Mouse (Mus musculus) lung, embryonic 14.5 days (tissue): ENCODE measurements at regions not wholly inside any gene's neighbourhood (a gene's known extent, or its start where the extent isn't known, plus 50 kb on each side); places are given as distances from the start of the nearest gene placed in this dataset.

Experiments
- ATAC-seq: fragments of 200-750 bp; cut with Nextera tagmentation; 2 replicates; pipeline ENCODE4 v1.8.0; 2017; ENCODE audit warnings: mild to moderate bottlenecking, moderate TSS enrichment, moderate library complexity; ENCODE audit not compliant: insufficient read depth
- DNase-seq: peaks from one replicate; pipeline ENCODE4 v3.0.0-alpha.2; 2015
- H3K27ac ChIP-seq: fragments of 300-500 bp; sonication (generic); 2 replicates; pipeline ENCODE4 v1.5.1; 2014; ENCODE audit warnings: low read depth, mild to moderate bottlenecking, moderate library complexity
- H3K27me3 ChIP-seq: fragments of 300-500 bp; sonication (generic); 2 replicates; pipeline ENCODE4 v1.6.1; 2014; ENCODE audit warnings: low read length, control low read depth; ENCODE audit not compliant: insufficient read depth
- H3K36me3 ChIP-seq: fragments of 300-500 bp; sonication (generic); 2 replicates; pipeline ENCODE4 v1.6.1; 2014; ENCODE audit warnings: control low read depth; ENCODE audit not compliant: insufficient read depth
- H3K4me1 ChIP-seq: fragments of 300-500 bp; sonication (generic); 2 replicates; pipeline ENCODE4 v1.6.1; 2014; ENCODE audit warnings: antibody characterized with exemption, control low read depth; ENCODE audit not compliant: insufficient read depth
- H3K4me2 ChIP-seq: fragments of 300-500 bp; sonication (generic); 2 replicates; pipeline ENCODE4 v1.6.1; 2014; ENCODE audit warnings: mild to moderate bottlenecking
- H3K4me3 ChIP-seq: fragments of 300-500 bp; sonication (generic); 2 replicates; pipeline ENCODE4 v1.5.1; 2014; ENCODE audit warnings: low read depth, low read length
- H3K9ac ChIP-seq: fragments of 300-500 bp; sonication (generic); 2 replicates; pipeline ENCODE4 v1.6.1; 2014
- H3K9me3 ChIP-seq: fragments of 300-500 bp; sonication (generic); 2 replicates; pipeline ENCODE4 v1.6.1; 2016; ENCODE audit warnings: low read depth, low read length, control low read depth
- CTCF ChIP-seq: IDR thresholded peaks from 2 replicates; pipeline ENCODE4 v1.5.1; 2016; ENCODE audit warnings: antibody characterized with exemption, low read depth
- WGBS: fragments of 180-500 bp; shearing (Covaris S2); extraction: QIAGEN DNeasy Blood & Tissue Kit; methylation state at CpG from one replicate; pipeline ENCODE4 v1.1.7; 2014; 5-methylcytosine and 5-hydroxymethylcytosine counted together

- Histone ChIP-seq H3K4me1 (no peaks in the 10 kb centered on the region), H3K9ac (no peak overlapping the region), H3K27me3 (no peaks in the 10 kb centered on the region), H3K4me2 (no peak overlapping the region), H3K27ac (no peak overlapping the region), H3K36me3 (no peaks in the 10 kb centered on the region), H3K4me3 (no peak overlapping the region), H3K9me3 (no peaks in the 10 kb centered on the region)
- 61% methylated on average over 4 of the region's 4 CpGs for WGBS
- ATAC-seq (no peak), DNase-seq (no peak)
- no peak for TF ChIP-seq CTCF
These were observed 383.6 kb upstream of the Actbl2 start for GRCm38 (mm10) chr13:110871125-110871775.

- no peaks in the 10 kb centered on the region for H3K36me3 ChIP-seq
- H3K4me1 ChIP-seq, result no peaks in the 10 kb centered on the region
- H3K27ac ChIP-seq, result no peak overlapping the region
- no peak for TF ChIP-seq CTCF
- 66% methylated on average over 1 of the region's 1 CpGs for WGBS
- H3K4me2 ChIP-seq, result no peak overlapping the region
- no peak for DNase-seq
- H3K9ac ChIP-seq, result no peak overlapping the region
- no peak overlapping the region for H3K4me3 ChIP-seq
- no peaks in the 10 kb centered on the region for H3K9me3 ChIP-seq
- H3K27me3 ChIP-seq, result no peaks in the 10 kb centered on the region
- no peak for ATAC-seq
These were observed 383.1 kb upstream of the Actbl2 start for GRCm38 (mm10) chr13:110871776-110872135.

DNA sequence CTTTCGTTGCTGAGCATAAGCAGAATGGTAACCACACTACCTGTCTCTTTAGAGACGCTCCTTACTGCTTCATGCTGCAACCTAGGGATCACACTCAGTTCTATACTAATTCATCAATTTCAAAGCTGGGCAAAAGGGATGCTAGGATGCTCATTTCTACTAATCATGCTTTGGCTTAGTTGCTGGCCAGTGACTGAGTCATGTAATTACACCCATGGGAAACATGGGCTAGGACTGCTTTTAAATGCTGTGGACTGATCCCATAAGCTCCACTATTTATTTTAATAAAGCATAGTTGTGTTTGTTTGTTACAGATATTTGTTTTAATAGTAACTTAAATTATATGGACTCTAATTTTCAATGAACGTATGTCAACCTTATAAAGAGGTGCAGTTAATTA lies 373.2 kb upstream of the Actbl2 start:
- Histone ChIP-seq H3K27ac (no peak overlapping the region), H3K27me3 (no peaks in the 10 kb centered on the region), H3K4me3 (no peak overlapping the region), H3K4me1 (no peaks in the 10 kb centered on the region), H3K9ac (no peak overlapping the region), H3K36me3 (no peaks in the 10 kb centered on the region), H3K4me2 (no peak overlapping the region), H3K9me3 (no peaks in the 10 kb centered on the region)
- no peak for TF ChIP-seq CTCF
- ATAC-seq (no peak), DNase-seq (no peak)
- WGBS, result 77% methylated on average over 3 of the region's 3 CpGs

DNA sequence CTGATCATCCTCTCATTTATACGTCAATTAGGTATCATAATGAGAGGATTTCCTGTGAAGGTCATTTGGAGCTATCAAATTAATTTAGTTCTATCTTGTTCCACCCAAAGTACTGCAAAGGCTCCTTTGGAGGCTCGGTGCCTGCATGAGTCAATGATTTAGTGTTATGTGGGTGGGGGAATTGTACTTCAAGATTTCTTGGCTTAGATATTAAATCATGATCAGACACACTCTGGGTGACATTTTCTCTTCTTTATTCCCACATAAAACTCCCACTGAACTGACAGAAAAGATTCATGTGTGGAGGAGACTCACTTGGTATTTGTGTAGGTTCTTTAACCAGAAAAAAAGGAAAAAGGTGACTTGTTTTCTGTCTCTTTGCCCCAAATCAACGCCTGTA lies 372.6 kb upstream of the Actbl2 start:
- no peaks in the 10 kb centered on the region for H3K27me3 ChIP-seq
- no peaks in the 10 kb centered on the region for H3K4me1 ChIP-seq
- H3K9ac ChIP-seq, result no peak overlapping the region
- no peak for ATAC-seq
- H3K4me3 ChIP-seq, result no peak overlapping the region
- H3K36me3 ChIP-seq, result no peaks in the 10 kb centered on the region
- TF ChIP-seq CTCF, result no peak
- H3K4me2 ChIP-seq, result no peak overlapping the region
- no peaks in the 10 kb centered on the region for H3K9me3 ChIP-seq
- WGBS, result 71% methylated on average over 3 of the region's 3 CpGs
- no peak overlapping the region for H3K27ac ChIP-seq
- DNase-seq, result no peak

DNA sequence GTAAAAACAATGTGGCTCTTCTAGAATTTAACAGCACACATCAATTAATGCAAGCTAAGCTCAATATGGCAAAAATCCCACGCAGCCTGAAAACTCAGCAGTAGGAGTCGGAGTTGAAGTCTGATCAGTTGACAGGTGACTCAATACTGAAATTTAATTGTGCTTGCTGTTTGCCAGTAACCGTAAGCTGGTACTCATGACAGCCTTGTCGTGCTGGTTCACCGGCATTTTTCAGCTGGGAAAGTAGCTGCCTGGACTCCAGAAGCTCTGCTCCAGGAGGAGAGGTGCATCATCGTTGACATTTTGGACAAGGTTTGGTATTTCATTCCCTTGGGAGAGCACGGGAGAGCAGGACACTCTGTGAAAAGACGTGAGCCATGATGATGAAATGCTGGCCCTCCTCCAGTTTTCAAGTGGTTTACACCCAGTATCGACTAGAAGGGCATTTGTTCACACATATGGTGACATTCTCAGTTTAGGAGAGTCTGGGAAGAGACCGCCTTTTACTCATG lies 372.1 kb upstream of the Actbl2 start:
- ATAC-seq (no peak), DNase-seq (no peak)
- 52% methylated on average over 10 of the region's 10 CpGs for WGBS
- Histone ChIP-seq H3K4me3 (no peak overlapping the region), H3K27ac (no peak overlapping the region), H3K9ac (no peak overlapping the region), H3K4me2 (no peak overlapping the region), H3K4me1 (no peaks in the 10 kb centered on the region), H3K9me3 (no peaks in the 10 kb centered on the region), H3K27me3 (no peaks in the 10 kb centered on the region), H3K36me3 (no peaks in the 10 kb centered on the region)
- TF ChIP-seq CTCF, result no peak

DNA sequence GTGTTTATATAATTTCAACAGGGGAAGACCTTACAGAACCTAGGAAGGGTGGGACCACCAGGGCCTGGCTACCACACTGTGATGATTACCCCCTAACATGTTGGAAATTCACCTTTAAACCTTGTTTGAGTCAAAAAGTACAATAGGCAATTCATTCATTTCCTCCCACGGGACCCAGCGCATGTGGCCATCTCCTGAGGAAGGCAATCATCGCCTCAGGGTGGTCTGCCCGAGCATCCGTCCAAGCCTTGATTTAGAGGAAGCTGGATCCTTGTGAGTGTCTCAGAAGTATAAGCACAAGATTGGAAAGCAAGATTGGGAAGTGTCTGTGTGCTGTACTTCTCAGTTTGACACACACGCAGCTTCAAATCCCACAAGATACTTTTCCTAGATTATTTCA lies 360.9 kb upstream of the Actbl2 start:
- peak; percentile 39; the same call in 1 of the 2 replicates for ATAC-seq
- no peak for TF ChIP-seq CTCF
- 52% methylated on average over 6 of the region's 6 CpGs for WGBS
- H3K27me3 ChIP-seq, result no peaks in the 10 kb centered on the region
- H3K4me1 ChIP-seq, result no peaks in the 10 kb centered on the region
- H3K36me3 ChIP-seq, result no peaks in the 10 kb centered on the region
- H3K4me2 ChIP-seq, result no peak overlapping the region
- H3K9ac ChIP-seq, result no peak overlapping the region
- H3K4me3 ChIP-seq, result no peak overlapping the region
- H3K9me3 ChIP-seq, result no peaks in the 10 kb centered on the region
- no peak overlapping the region for H3K27ac ChIP-seq
- peak; percentile 70 for DNase-seq

DNA sequence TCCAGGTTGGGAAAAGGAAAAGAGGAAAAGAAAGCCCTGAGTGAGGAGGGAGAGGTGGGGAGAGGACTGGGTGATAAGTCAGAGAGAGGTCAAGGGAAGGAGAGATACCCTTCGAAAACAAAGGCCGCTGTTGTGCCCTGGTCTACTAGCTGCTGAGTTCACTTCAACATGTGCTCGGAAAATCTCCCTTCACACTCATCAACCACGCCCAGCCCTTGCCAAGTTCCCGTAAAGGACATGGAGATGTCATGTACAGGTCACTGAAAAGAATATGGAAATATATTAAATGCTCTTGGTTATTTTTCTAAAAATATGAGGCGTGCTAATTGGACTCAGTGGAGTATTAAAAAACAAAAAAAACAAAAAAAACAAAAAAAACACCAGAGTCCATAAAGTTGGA lies 359.5 kb upstream of the Actbl2 start:
- no peak for TF ChIP-seq CTCF
- no peak overlapping the region for H3K27ac ChIP-seq
- no peak for ATAC-seq
- peak; percentile 56 for DNase-seq
- H3K36me3 ChIP-seq, result no peaks in the 10 kb centered on the region
- WGBS, result 53% methylated on average over 6 of the region's 6 CpGs
- no peaks in the 10 kb centered on the region for H3K4me1 ChIP-seq
- H3K4me2 ChIP-seq, result no peak overlapping the region
- no peaks in the 10 kb centered on the region for H3K9me3 ChIP-seq
- no peaks in the 10 kb centered on the region for H3K27me3 ChIP-seq
- no peak overlapping the region for H3K4me3 ChIP-seq
- no peak overlapping the region for H3K9ac ChIP-seq
